ENCODE assay signal across 25 mouse cellular contexts in the genomic region with DNA sequence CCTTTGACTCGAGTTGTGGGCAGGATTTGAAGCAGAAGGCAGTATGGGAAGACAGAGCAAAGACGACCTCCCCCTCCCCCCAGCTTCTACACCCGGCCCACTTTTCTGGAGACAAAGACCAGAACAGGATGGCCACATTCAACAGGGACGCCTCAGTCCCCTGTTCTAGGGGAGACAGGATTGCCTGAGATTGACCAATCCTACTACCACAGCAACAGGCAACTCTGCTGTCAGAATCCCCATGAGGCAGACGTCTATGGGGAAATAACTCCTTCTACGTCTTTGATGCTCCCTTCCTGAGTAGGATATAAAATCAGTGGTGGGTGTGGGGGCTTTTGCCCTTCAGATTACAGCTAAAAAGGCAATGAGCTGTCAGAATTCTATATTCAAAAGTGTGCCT. TPM values are rescaled to one million over a fixed set of nuclear protein-coding genes. Genes with fewer than 3 reads are reported as not detected.
"Had no signal": no experiment of that assay in that cellular context is flagged by ENCODE, and none has a peak within 500 bp of the region (broad histone marks: within the 10 kb centered on the region; RNA-seq: fewer than 3 reads in every experiment).

No protein-coding gene starts in this region.

- H3K27ac ChIP-seq: kidney, postnatal 0 days; layer of hippocampus, adult 2 months; liver, embryonic 13.5 days; macrophage; midbrain, embryonic 10.5 days; midbrain, embryonic 13.5 days; neural tube, embryonic 13.5 days; stomach, postnatal 0 days had no signal

- H3K9me3 ChIP-seq: liver, embryonic 13.5 days; megakaryocyte, embryonic 14.5 days; midbrain, embryonic 10.5 days; midbrain, embryonic 13.5 days; neural tube, embryonic 13.5 days had no signal

- DNase-seq: kidney, adult 18-20 months; kidney, postnatal 25 days; layer of hippocampus, adult 9-11 months; liver, embryonic 13.5 days; lung, embryonic 14.5 days; retina, postnatal 1 day; right cerebral cortex, postnatal 25 days; thymus, adult 2 months; thymus, postnatal 14 days; thymus, postnatal 4 days had no signal

- H3K4me3 ChIP-seq: layer of hippocampus, adult 2 months; liver, embryonic 13.5 days; megakaryocyte, embryonic 14.5 days; midbrain, embryonic 10.5 days; midbrain, embryonic 13.5 days; myocyte; neural tube, embryonic 13.5 days had no signal

- H3K4me2 ChIP-seq: liver, embryonic 13.5 days; lung, embryonic 14.5 days; midbrain, embryonic 13.5 days; neural tube, embryonic 13.5 days had no signal

- H3K36me3 ChIP-seq: liver, embryonic 13.5 days; midbrain, embryonic 10.5 days; midbrain, embryonic 13.5 days; neural tube, embryonic 13.5 days had no signal

- ATAC-seq: lung, postnatal 0 days; midbrain, embryonic 13.5 days; midbrain, embryonic 16.5 days had no signal

- H3K9ac ChIP-seq: liver, embryonic 13.5 days; lung, embryonic 14.5 days; midbrain, embryonic 13.5 days; neural tube, embryonic 13.5 days had no signal

- H3K27me3 ChIP-seq: liver, embryonic 13.5 days; midbrain, embryonic 13.5 days; neural tube, embryonic 13.5 days had no signal

- H3K4me1 ChIP-seq: neural tube, embryonic 13.5 days had no signal

RNA-seq across cellular contexts. Expression of a gene that starts 1.5 kb away (rescaled TPM):
- total RNA-seq: layer of hippocampus, adult 2 months; left cerebral cortex, postnatal 25 days; monocyte, adult 5-6 weeks; neutrophil, adult 5-6 weeks had no signal
- polyA plus RNA-seq: macrophage, myocyte had no signal

RNA-seq across cellular contexts. Expression of a gene that starts 8.2 kb away (rescaled TPM):
- total RNA-seq: layer of hippocampus, adult 2 months; left cerebral cortex, postnatal 25 days; monocyte, adult 5-6 weeks; neutrophil, adult 5-6 weeks had no signal
- polyA plus RNA-seq: intestine, embryonic 14.5 days; lung, postnatal 0 days; macrophage; neural tube, embryonic 13.5 days had no signal
